Mouse (Mus musculus) midbrain, embryonic 16.5 days (tissue): ENCODE measurements around the gene Olfr1215. TPM values are rescaled to one million over a fixed set of nuclear protein-coding genes. Genes with fewer than 3 reads are reported as not detected.
"Not testable (repeated sequence)": the region's sequence is repeated elsewhere in the genome, so short reads cannot be mapped to it uniquely, and the experiment has no call there.

Experiments used
- ATAC-seq: fragments of 200-750 bp; cut with Nextera tagmentation; 2 replicates; pipeline ENCODE4 v1.8.0; 2017; ENCODE audit warnings: moderate TSS enrichment
- H3K27ac ChIP-seq: fragments of 300-500 bp; sonication (generic); 2 replicates; pipeline ENCODE4 v1.5.1; 2014; ENCODE audit warnings: mild to moderate bottlenecking, low read length, mixed read lengths
- H3K27me3 ChIP-seq: fragments of 300-500 bp; sonication (generic); 2 replicates; pipeline ENCODE4 v1.6.1; 2014; ENCODE audit warnings: low read depth, low read length, mixed read lengths; ENCODE audit not compliant: control insufficient read depth, insufficient read depth
- H3K36me3 ChIP-seq: fragments of 300-500 bp; sonication (generic); 2 replicates; pipeline ENCODE4 v1.6.1; 2014; ENCODE audit warnings: mild to moderate bottlenecking, low read length, moderate library complexity, mixed read lengths; ENCODE audit not compliant: control insufficient read depth, insufficient read depth
- H3K4me1 ChIP-seq: fragments of 300-500 bp; sonication (generic); 2 replicates; pipeline ENCODE4 v1.6.1; 2014; ENCODE audit warnings: mild to moderate bottlenecking, low read length, mixed read lengths; ENCODE audit not compliant: control insufficient read depth, insufficient read depth
- H3K4me2 ChIP-seq: fragments of 300-500 bp; sonication (generic); 2 replicates; pipeline ENCODE4 v1.6.1; 2014; ENCODE audit warnings: mild to moderate bottlenecking, low read length, mixed read lengths
- H3K4me3 ChIP-seq: fragments of 300-500 bp; sonication (generic); 2 replicates; pipeline ENCODE4 v1.5.1; 2014; ENCODE audit warnings: low read depth, mild to moderate bottlenecking, low read length, moderate library complexity, mixed read lengths
- H3K9ac ChIP-seq: fragments of 300-500 bp; sonication (generic); 2 replicates; pipeline ENCODE4 v1.6.1; 2014; ENCODE audit warnings: low read depth, low read length, mixed read lengths
- H3K9me3 ChIP-seq: fragments of 300-500 bp; sonication (generic); replicated peaks from 2 replicates; pipeline ENCODE4 v1.6.1; 2014; ENCODE audit warnings: mild to moderate bottlenecking, low read length, mixed read lengths; ENCODE audit not compliant: control insufficient read depth, poor library complexity, severe bottlenecking
- WGBS: fragments of 180-500 bp; shearing (Covaris S2); extraction: QIAGEN DNeasy Blood & Tissue Kit; methylation state at CpG from one replicate; pipeline ENCODE4 v1.1.7; 2014; 5-methylcytosine and 5-hydroxymethylcytosine counted together
- polyA plus RNA-seq: library from polyadenylated mRNA; unstranded; fragments of >200 nt; fragmentation: Nextera tagmentation; extraction: Ambion mirVana; gene quantifications from 2 replicates; pipeline ENCODE4 v1.2.1, GENCODE M21; 2015

The Olfr1215 gene
- not detected in 2 replicates for polyA plus RNA-seq

DNA sequence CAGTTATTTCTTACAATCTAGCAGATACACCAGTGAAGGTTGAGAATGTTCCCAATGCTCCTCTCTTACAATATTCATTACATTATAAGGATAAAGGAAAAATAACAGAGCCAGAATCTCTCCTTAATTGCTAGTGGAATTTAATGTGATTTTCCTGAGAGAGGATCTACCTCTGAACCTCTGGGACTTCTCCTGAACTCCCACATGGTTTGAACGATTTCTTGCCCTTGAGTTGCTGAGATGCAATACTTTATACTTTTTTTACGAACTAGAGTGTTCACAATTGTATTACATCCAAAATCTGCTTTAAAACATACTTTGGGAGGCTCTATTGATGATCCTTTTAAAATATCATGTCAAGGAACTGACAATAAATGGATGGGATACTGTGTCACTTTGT lies at the start of gene Olfr1215:
Olfr1215 (minus strand) TSS at position 101 of the 400 bp plus-strand sequence.
- no peaks in the 10 kb centered on the region for H3K27me3 ChIP-seq
- no peak for ATAC-seq
- H3K4me2 ChIP-seq: no peak within 1 kb of the TSS
- no peaks in the 10 kb centered on the region for H3K9me3 ChIP-seq
- WGBS: 81% methylated on average over 2 of the region's 2 CpGs
- no peaks in the 10 kb centered on the region for H3K36me3 ChIP-seq
- no peak within 1 kb of the TSS for H3K4me3 ChIP-seq
- no peak within 1 kb of the TSS for H3K9ac ChIP-seq
- no peak within 1 kb of the TSS for H3K27ac ChIP-seq
- H3K4me1 ChIP-seq: no peaks in the 10 kb centered on the region

- H3K4me1 ChIP-seq: no peaks in the 10 kb centered on the region
- no peak within 1 kb of the TSS for H3K4me3 ChIP-seq
- H3K27ac ChIP-seq: no peak within 1 kb of the TSS
- no peaks in the 10 kb centered on the region for H3K9me3 ChIP-seq
- no peak within 1 kb of the TSS for H3K9ac ChIP-seq
- no peak within 1 kb of the TSS for H3K4me2 ChIP-seq
- no peak for ATAC-seq
- no peaks in the 10 kb centered on the region for H3K36me3 ChIP-seq
- no peaks in the 10 kb centered on the region for H3K27me3 ChIP-seq
- WGBS: 77% methylated on average over 2 of the region's 2 CpGs
These were observed 25.2 kb upstream of the Olfr1215 start, which contains the start of gene Olfr1217 for GRCm38 (mm10) chr2:89031965-89032364. Olfr1217 (minus strand) TSS chr2:89032065.

- not testable (repeated sequence) for H3K27ac ChIP-seq, ATAC-seq, H3K9ac ChIP-seq, H3K4me2 ChIP-seq, H3K9me3 ChIP-seq, H3K4me3 ChIP-seq, H3K27me3 ChIP-seq, H3K36me3 ChIP-seq, H3K4me1 ChIP-seq
- WGBS: 81% methylated on average over 3 of the region's 3 CpGs
These were observed 14.7 kb upstream of the Olfr1215 start for GRCm38 (mm10) chr2:89021436-89021835.

DNA sequence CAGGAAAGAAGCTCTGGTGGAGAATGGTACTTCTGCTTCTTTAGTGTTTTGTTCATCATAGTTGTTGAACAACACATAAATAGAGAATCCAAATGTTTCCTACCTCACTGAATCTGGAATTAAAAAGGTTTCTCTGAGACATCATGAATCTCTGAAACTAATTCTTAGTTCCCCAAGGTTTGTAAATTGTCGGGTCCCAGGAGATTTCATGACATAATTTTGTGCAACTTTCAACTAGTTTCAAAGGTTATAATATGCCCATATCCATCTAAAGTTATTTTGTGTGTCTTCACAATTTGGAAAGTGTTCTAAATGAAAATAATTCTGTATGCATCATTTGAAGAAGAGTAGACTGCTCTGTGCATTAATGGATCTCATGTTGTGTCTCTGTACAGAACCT lies 11.5 kb upstream of the Olfr1215 start, which contains the start of gene Olfr1216:
Olfr1216 (minus strand) TSS at position 101 of the 400 bp plus-strand sequence.
- Histone ChIP-seq H3K36me3 (no peaks in the 10 kb centered on the region), H3K9me3 (no peaks in the 10 kb centered on the region), H3K27me3 (no peaks in the 10 kb centered on the region), H3K9ac (no peak within 1 kb of the TSS), H3K4me2 (no peak within 1 kb of the TSS), H3K4me3 (no peak within 1 kb of the TSS), H3K4me1 (no peaks in the 10 kb centered on the region), H3K27ac (no peak within 1 kb of the TSS)
- no peak for ATAC-seq
- 87% methylated on average over 1 of the region's 1 CpGs for WGBS

DNA sequence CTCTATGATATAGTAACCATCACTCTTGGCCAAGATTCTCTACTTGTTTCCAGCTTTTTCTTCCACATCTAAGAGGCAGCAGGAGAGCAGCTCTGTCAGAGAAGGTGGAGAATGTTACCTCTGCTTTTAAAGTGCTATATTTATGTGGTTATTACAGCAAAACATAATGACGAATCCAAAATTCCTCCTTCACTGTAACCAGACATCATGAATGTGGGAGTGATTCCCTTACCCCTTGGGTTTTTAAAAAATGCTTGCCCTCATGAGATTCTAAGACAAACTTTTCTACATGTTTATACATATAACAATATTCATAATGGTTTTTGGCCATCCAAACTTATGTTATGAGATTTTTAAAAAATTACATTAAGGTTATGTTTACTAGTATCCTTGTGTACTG lies 14.2 kb downstream of the Olfr1215 start, which contains the start of gene Olfr1214:
Olfr1214 (minus strand) TSS at position 101 of the 400 bp plus-strand sequence.
- no peak within 1 kb of the TSS for H3K9ac ChIP-seq
- no peaks in the 10 kb centered on the region for H3K36me3 ChIP-seq
- no peak within 1 kb of the TSS for H3K4me3 ChIP-seq
- WGBS: 93% methylated on average over 1 of the region's 1 CpGs
- H3K4me2 ChIP-seq: no peak within 1 kb of the TSS
- H3K27ac ChIP-seq: no peak within 1 kb of the TSS
- no peak for ATAC-seq
- no peaks in the 10 kb centered on the region for H3K27me3 ChIP-seq
- no peaks in the 10 kb centered on the region for H3K9me3 ChIP-seq
- H3K4me1 ChIP-seq: no peaks in the 10 kb centered on the region

DNA sequence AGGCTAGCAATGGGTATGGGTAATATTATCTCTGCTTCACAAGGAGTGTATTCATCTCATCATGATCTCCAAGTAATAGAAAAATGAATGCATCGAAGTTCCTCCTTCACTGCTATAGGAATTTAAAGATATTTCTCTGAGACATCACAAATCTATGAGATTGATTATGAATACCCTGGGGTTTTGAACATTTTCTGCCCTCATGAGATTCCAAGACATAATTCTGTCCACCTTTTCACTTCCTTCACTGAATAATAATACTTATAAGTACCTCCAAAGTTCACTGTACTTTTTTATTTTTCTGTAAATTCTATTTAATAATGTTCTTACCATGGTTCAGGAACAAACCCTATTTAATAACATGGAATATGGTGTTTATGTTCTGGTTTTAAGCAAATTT lies 26.6 kb downstream of the Olfr1215 start, which contains the start of gene Gm13762:
Gm13762 (minus strand) TSS at position 101 of the 400 bp plus-strand sequence.
- WGBS: 74% methylated on average over 1 of the region's 1 CpGs
- no peak for ATAC-seq

GRCm38 (mm10) chr2:88953669-88954068 lies 53.1 kb downstream of the Olfr1215 start, which contains the start of gene Olfr1212:
Olfr1212 (plus strand) TSS chr2:88953969.
- no peaks in the 10 kb centered on the region for H3K36me3 ChIP-seq
- H3K9ac ChIP-seq: no peak within 1 kb of the TSS
- H3K27me3 ChIP-seq: no peaks in the 10 kb centered on the region
- H3K27ac ChIP-seq: no peak within 1 kb of the TSS
- no peaks in the 10 kb centered on the region for H3K4me1 ChIP-seq
- H3K4me3 ChIP-seq: no peak within 1 kb of the TSS
- no peaks in the 10 kb centered on the region for H3K9me3 ChIP-seq
- no peak for ATAC-seq
- H3K4me2 ChIP-seq: no peak within 1 kb of the TSS

More for the DNA sequence above, 26.6 kb downstream of the Olfr1215 start, which contains the start of gene Gm13762:
- Histone ChIP-seq H3K4me3 (no peak within 1 kb of the TSS), H3K4me2 (no peak within 1 kb of the TSS), H3K9ac (no peak within 1 kb of the TSS), H3K9me3 (no peaks in the 10 kb centered on the region), H3K27ac (no peak within 1 kb of the TSS), H3K27me3 (no peaks in the 10 kb centered on the region), H3K4me1 (no peaks in the 10 kb centered on the region), H3K36me3 (no peaks in the 10 kb centered on the region)

Other genes with a start within 250 kb of the Olfr1215 start
- not detected in 2 replicates for gene Olfr1199, start 246.5 kb downstream of the Olfr1215 start, polyA plus RNA-seq
- gene Olfr1200, start 236.5 kb downstream of the Olfr1215 start, polyA plus RNA-seq: not detected in 2 replicates
- gene Olfr1201, start 213.9 kb downstream of the Olfr1215 start, polyA plus RNA-seq: not detected in 2 replicates
- not detected in 2 replicates for gene Olfr1202, start 192.5 kb downstream of the Olfr1215 start, polyA plus RNA-seq
- gene Olfr1205, start 177.2 kb downstream of the Olfr1215 start, polyA plus RNA-seq: not detected in 2 replicates
- gene Olfr1204, start 157.7 kb downstream of the Olfr1215 start, polyA plus RNA-seq: not detected in 2 replicates
- gene Olfr1206, start 143.7 kb downstream of the Olfr1215 start, polyA plus RNA-seq: not detected in 2 replicates
- gene Olfr1208, start 104.7 kb downstream of the Olfr1215 start, polyA plus RNA-seq: not detected in 2 replicates
- not detected in 2 replicates for gene Olfr1209, start 91.8 kb downstream of the Olfr1215 start, polyA plus RNA-seq
- not detected in 2 replicates for gene Olfr1211, start 68.9 kb downstream of the Olfr1215 start, polyA plus RNA-seq
- not detected in 2 replicates for gene Olfr1212, start 53.0 kb downstream of the Olfr1215 start, polyA plus RNA-seq
- not detected in 2 replicates for gene Gm13762, start 26.7 kb downstream of the Olfr1215 start, polyA plus RNA-seq
- not detected in 2 replicates for gene Olfr1214, start 14.3 kb downstream of the Olfr1215 start, polyA plus RNA-seq
- gene Olfr1216, start 11.4 kb upstream of the Olfr1215 start, polyA plus RNA-seq: not detected in 2 replicates
- not detected in 2 replicates for gene Olfr1217, start 25.1 kb upstream of the Olfr1215 start, polyA plus RNA-seq
- not detected in 2 replicates for gene Olfr1218, start 54.2 kb upstream of the Olfr1215 start, polyA plus RNA-seq
- not detected in 2 replicates for gene Olfr1219, start 76.5 kb upstream of the Olfr1215 start, polyA plus RNA-seq
- gene Olfr1220, start 99.9 kb upstream of the Olfr1215 start, polyA plus RNA-seq: not detected in 2 replicates
- not detected in 2 replicates for gene Olfr1221, start 110.3 kb upstream of the Olfr1215 start, polyA plus RNA-seq
- gene Olfr1222, start 126.1 kb upstream of the Olfr1215 start, polyA plus RNA-seq: not detected in 2 replicates
- gene Olfr1223, start 144.6 kb upstream of the Olfr1215 start, polyA plus RNA-seq: not detected in 2 replicates
- not detected in 2 replicates for gene Olfr1224-ps1, start 157.1 kb upstream of the Olfr1215 start, polyA plus RNA-seq
- gene Olfr1225, start 167.7 kb upstream of the Olfr1215 start, polyA plus RNA-seq: not detected in 2 replicates
- not detected in 2 replicates for gene Olfr1226, start 193.1 kb upstream of the Olfr1215 start, polyA plus RNA-seq
- not detected in 2 replicates for gene Olfr1228, start 247.1 kb upstream of the Olfr1215 start, polyA plus RNA-seq